ENCODE assay signal across 8 mouse cellular contexts in genomic region chr9:66276697-66277385, GRCm38 (mm10).
DNase-seq lines count a peak whose midpoint lies in the region; ATAC-seq lines count a peak whose summit lies in the region.

No protein-coding gene starts in this region.

- peak overlapping the region; percentile 80 for H3K27ac ChIP-seq in forebrain, embryonic 13.5 days
- H3K27ac ChIP-seq in liver, embryonic 13.5 days: peak overlapping the region; percentile 62; the same call in 1 of the 2 replicates

- H3K9me3 ChIP-seq in forebrain, embryonic 13.5 days (replicated peaks): no peaks in the 10 kb centered on the region
- no peaks in the 10 kb centered on the region for H3K9me3 ChIP-seq in liver, embryonic 13.5 days (replicated peaks)

- ATAC-seq in forebrain, embryonic 13.5 days: no peak
- ATAC-seq in liver, embryonic 13.5 days (ENCODE audit: low read depth): peak; percentile 90

- 32% methylated on average over 14 of the region's 14 CpGs for WGBS in forebrain, embryonic 13.5 days
- WGBS in liver, embryonic 13.5 days (ENCODE audit: insufficient replicate concordance): 7% methylated on average over 14 of the region's 14 CpGs

- H3K4me3 ChIP-seq in forebrain, embryonic 13.5 days: no peak overlapping the region
- no peak overlapping the region for H3K4me3 ChIP-seq in liver, embryonic 13.5 days (replicated peaks)

- no peaks in the 10 kb centered on the region for H3K27me3 ChIP-seq in forebrain, embryonic 13.5 days
- H3K27me3 ChIP-seq in liver, embryonic 13.5 days: 0 out of 2 replicates have a peak, but pooled peaks cover 2% of the 10 kb centered on the region

- H3K9ac ChIP-seq in forebrain, embryonic 13.5 days: no peak overlapping the region
- no peak overlapping the region for H3K9ac ChIP-seq in liver, embryonic 13.5 days

- H3K4me2 ChIP-seq in forebrain, embryonic 13.5 days: no peak overlapping the region
- peak overlapping the region; percentile 23 for H3K4me2 ChIP-seq in liver, embryonic 13.5 days

- DNase-seq in 416B (ENCODE audit: low read depth): peak; percentile 68
- peak; percentile 72 to 85 for DNase-seq in adrenal gland, adult (ENCODE audit: inconsistent age in 2 of 2, low spot score in 1 of 2)
- peak; percentile 52 for DNase-seq in hindlimb bud, embryonic 11.5 days (ENCODE audit: extremely low spot score, low read depth, low spot score)
- DNase-seq in liver, embryonic 13.5 days: peak; percentile 67
- DNase-seq in spleen, postnatal 4 days (ENCODE audit: low spot score in 2 of 2): peak; percentile 54 to 73
- no peak for DNase-seq in cerebellum, adult 18-20 months
- no peak for DNase-seq in ovary, postnatal 14 days (ENCODE audit: low spot score)

- H3K36me3 ChIP-seq in forebrain, embryonic 13.5 days (ENCODE audit: poor library complexity, severe bottlenecking): no peaks in the 10 kb centered on the region
- no peaks in the 10 kb centered on the region for H3K36me3 ChIP-seq in liver, embryonic 13.5 days

- peaks cover 34% of the 10 kb centered on the region for H3K4me1 ChIP-seq in forebrain, embryonic 13.5 days
- H3K4me1 ChIP-seq in liver, embryonic 13.5 days (replicated peaks): peaks cover 35% of the 10 kb centered on the region

Comparison
In these comparisons a context has a peak if more than half of its experiments do, and no peak if none do; other contexts are left out.
1. DNase-seq: peak in 416B (single experiment), adrenal gland, adult (2 of 2), hindlimb bud, embryonic 11.5 days (single experiment), liver, embryonic 13.5 days (single experiment) and spleen, postnatal 4 days (2 of 2); none in cerebellum, adult 18-20 months (0 of 2) and ovary, postnatal 14 days (single experiment).